Mouse (Mus musculus): ENCODE results near the gene Apba2.

Gene Apba2

GRCm38 (mm10) chr7:64586133-64586532, 84.6 kb downstream of the Apba2 start:
- no peak for DNase-seq (ENCODE audit: low read depth, low spot score)

GRCm38 (mm10) chr7:64586571-64586970, 85.1 kb downstream of the Apba2 start:
- DNase-seq (ENCODE audit: low read depth, low spot score): no peak

- no peak for DNase-seq (ENCODE audit: low read depth, low spot score)
These were observed 87.3 kb downstream of the Apba2 start for GRCm38 (mm10) chr7:64588636-64589389.

- peak; percentile 13 for DNase-seq (ENCODE audit: low read depth, low spot score)
These were observed 93.8 kb downstream of the Apba2 start for GRCm38 (mm10) chr7:64595256-64595655.

- DNase-seq (ENCODE audit: low read depth, low spot score): no peak
These were observed 95.1 kb downstream of the Apba2 start for GRCm38 (mm10) chr7:64596652-64597051.

GRCm38 (mm10) chr7:64609866-64610265, 108.4 kb downstream of the Apba2 start:
- no peak for DNase-seq (ENCODE audit: low read depth, low spot score)

GRCm38 (mm10) chr7:64610875-64611274, 109.4 kb downstream of the Apba2 start:
- peak; percentile 41 for DNase-seq (ENCODE audit: low read depth, low spot score)

GRCm38 (mm10) chr7:64619261-64619660, 117.8 kb downstream of the Apba2 start:
- DNase-seq (ENCODE audit: low read depth, low spot score): no peak

- DNase-seq (ENCODE audit: low read depth, low spot score): no peak
These were observed 125.0 kb downstream of the Apba2 start for GRCm38 (mm10) chr7:64626494-64626893.

GRCm38 (mm10) chr7:64627972-64628655, 126.6 kb downstream of the Apba2 start:
- no peak for DNase-seq (ENCODE audit: low read depth, low spot score)

- DNase-seq (ENCODE audit: low read depth, low spot score): no peak
These were observed 129.2 kb downstream of the Apba2 start for GRCm38 (mm10) chr7:64630697-64631096.

GRCm38 (mm10) chr7:64631131-64631530, 129.6 kb downstream of the Apba2 start:
- no peak for DNase-seq (ENCODE audit: low read depth, low spot score)

- no peak for DNase-seq (ENCODE audit: low read depth, low spot score)
These were observed 130.4 kb downstream of the Apba2 start for GRCm38 (mm10) chr7:64631781-64632351.

- DNase-seq (ENCODE audit: low read depth, low spot score): no peak
These were observed 131.7 kb downstream of the Apba2 start for GRCm38 (mm10) chr7:64633182-64633581.

- no peak for DNase-seq (ENCODE audit: low read depth, low spot score)
These were observed 132.4 kb downstream of the Apba2 start for GRCm38 (mm10) chr7:64633916-64634315.

GRCm38 (mm10) chr7:64634482-64634881, 133.0 kb downstream of the Apba2 start:
- DNase-seq (ENCODE audit: low read depth, low spot score): no peak

- no peak for DNase-seq (ENCODE audit: low read depth, low spot score)
These were observed 137.4 kb downstream of the Apba2 start for GRCm38 (mm10) chr7:64638922-64639321.

- DNase-seq (ENCODE audit: low read depth, low spot score): no peak
These were observed 139.1 kb downstream of the Apba2 start for GRCm38 (mm10) chr7:64640651-64641050.

GRCm38 (mm10) chr7:64642903-64643302, 141.4 kb downstream of the Apba2 start:
- no peak for DNase-seq (ENCODE audit: low read depth, low spot score)

- DNase-seq (ENCODE audit: low read depth, low spot score): no peak
These were observed 144.0 kb downstream of the Apba2 start for GRCm38 (mm10) chr7:64645458-64645857.

- DNase-seq (ENCODE audit: low read depth, low spot score): no peak
These were observed 144.5 kb downstream of the Apba2 start for GRCm38 (mm10) chr7:64646046-64646445.

GRCm38 (mm10) chr7:64648947-64649607, 147.6 kb downstream of the Apba2 start:
- no peak for DNase-seq (ENCODE audit: low read depth, low spot score)

All from ES-CJ7 (cell line).